Mouse (Mus musculus) ES-E14 (cell line): ENCODE measurements at regions not wholly inside any gene's neighbourhood (a gene's known extent, or its start where the extent isn't known, plus 50 kb on each side); places are given as distances from the start of the nearest gene placed in this dataset.

Experiments used
- DNase-seq: peaks from one replicate; pipeline ENCODE4 v3.0.0-alpha.2; 2013; ENCODE audit warnings: low read depth, low spot score
- H3K27ac ChIP-seq: 2 replicates; pipeline ENCODE4 v1.5.1; 2012; ENCODE audit warnings: low read depth, mild to moderate bottlenecking, low read length, moderate library complexity, mixed read lengths; ENCODE audit not compliant: poor library complexity, insufficient read depth, severe bottlenecking
- H3K36me3 ChIP-seq: 2 replicates; pipeline ENCODE4 v1.6.1; 2012; ENCODE audit warnings: mild to moderate bottlenecking, low read length, moderate library complexity, mixed read lengths; ENCODE audit not compliant: control insufficient read depth, poor library complexity, insufficient read depth, severe bottlenecking
- H3K4me1 ChIP-seq, 2 experiments: fragments of 150-350 bp in 1 of 2; sonication (generic) in 1 of 2; 2 replicates each; pipeline ENCODE4 v1.6.1; 2012; ENCODE audit warnings: low read length in 2 of 2, mild to moderate bottlenecking in 1 of 2, mixed read lengths in 1 of 2; ENCODE audit not compliant: control insufficient read depth in 2 of 2, insufficient read depth in 2 of 2, poor library complexity in 1 of 2
- H3K4me3 ChIP-seq, 2 experiments: fragments of 150-350 bp in 1 of 2; sonication (generic) in 1 of 2; 2 replicates each; pipeline ENCODE4 v1.5.1; 2012; ENCODE audit warnings: low read length in 2 of 2, low read depth in 1 of 2, mild to moderate bottlenecking in 1 of 2, mixed read lengths in 1 of 2; ENCODE audit not compliant: insufficient read depth in 1 of 2, poor library complexity in 1 of 2, severe bottlenecking in 1 of 2
- H3K9ac ChIP-seq: 2 replicates; pipeline ENCODE4 v1.6.1; 2012; ENCODE audit warnings: low read depth, mild to moderate bottlenecking, low read length, mixed read lengths; ENCODE audit not compliant: poor library complexity, insufficient read depth, severe bottlenecking
- H3K9me3 ChIP-seq: fragments of 150-350 bp; sonication (generic); 2 replicates; pipeline ENCODE4 v1.6.1; 2012; ENCODE audit warnings: low read depth, mild to moderate bottlenecking, low read length; ENCODE audit not compliant: control insufficient read depth, insufficient read depth
- CHD2 ChIP-seq: IDR thresholded peaks from 2 replicates; pipeline ENCODE4 v1.6.1; 2014; ENCODE audit warnings: mild to moderate bottlenecking, low read depth, low read length, inconsistent platforms
- HCFC1 ChIP-seq: IDR thresholded peaks from 2 replicates; pipeline ENCODE4 v1.6.1; 2012; ENCODE audit warnings: low read length, inconsistent platforms, borderline replicate concordance; ENCODE audit not compliant: insufficient read depth
- MAFK ChIP-seq: IDR thresholded peaks from 2 replicates; pipeline ENCODE4 v1.6.1; 2014; ENCODE audit warnings: mild to moderate bottlenecking, low read depth, low read length, inconsistent platforms; ENCODE audit not compliant: insufficient read depth
- ZC3H11A ChIP-seq: IDR thresholded peaks from 2 replicates; pipeline ENCODE4 v1.6.1; 2012; ENCODE audit warnings: low read depth, mild to moderate bottlenecking, inconsistent platforms, low read length, borderline replicate concordance
- ZNF384 ChIP-seq: IDR thresholded peaks from 2 replicates; pipeline ENCODE4 v1.6.1; 2012; ENCODE audit warnings: low read depth, low read length, inconsistent platforms
- in situ Hi-C, 2 experiments: fragments of 600-800 bp; cut with MboI; formaldehyde crosslinking; loops; one replicate each; pipeline ENCODE4 v1.15.1; 2025; ENCODE audit warnings: low sequenced_read_pairs in 2 of 2, inconsistent platforms in 1 of 2; ENCODE audit not compliant: unreplicated experiment in 2 of 2

GRCm38 (mm10) chr7:110717104-110717503, 50.9 kb upstream of the Ampd3 start:
- Histone ChIP-seq H3K9me3 (no peaks in the 10 kb centered on the region), H3K36me3 (no peaks in the 10 kb centered on the region), H3K9ac (no peak overlapping the region), H3K4me3 (no peak overlapping the region), H3K4me1 (no peaks in the 10 kb centered on the region), H3K27ac (no peak overlapping the region)
- TF ChIP-seq HCFC1 (no peak), CHD2 (no peak), MAFK (no peak), ZNF384 (no peak), ZC3H11A (no peak)
- DNase-seq, result no peak
- in situ Hi-C loops, result no loop called here
